Mouse (Mus musculus) thymus, postnatal 10 days (tissue): ENCODE results near the gene Six4.
"Not testable (repeated sequence)": the region's sequence is repeated elsewhere in the genome, so short reads cannot be mapped to it uniquely, and the experiment has no call there.

Experiments
- DNase-seq, 2 experiments: peaks; one replicate each; pipeline ENCODE4 v3.0.0; 2021; ENCODE audit warnings: low spot score in 2 of 2

Gene Six4

DNA sequence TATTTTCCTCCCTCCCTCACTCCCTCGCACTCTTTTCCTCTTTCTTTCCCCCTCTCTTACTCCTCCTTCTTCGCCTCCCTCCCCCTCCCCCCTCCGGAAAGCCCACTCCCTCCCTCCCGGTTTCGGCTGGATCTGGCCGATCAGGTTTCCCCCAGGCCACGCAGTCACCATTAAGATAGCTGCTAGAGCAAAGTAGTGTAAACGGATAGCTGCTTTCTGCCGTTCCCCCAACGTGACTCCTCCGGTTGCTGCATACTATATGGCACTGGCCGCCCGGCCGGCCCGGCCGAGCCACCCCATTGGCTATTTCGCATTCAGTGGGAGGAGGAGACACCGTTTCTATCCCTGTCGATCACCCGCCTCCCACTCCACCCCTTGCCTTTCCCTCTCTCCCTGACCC is at the start of gene Six4:
TSS of gene Six4 (minus strand) at position 261 of the 400 bp plus-strand sequence.
- DNase-seq = no peak

- peak; percentile 8 to 15 for DNase-seq
Observed at GRCm38 (mm10) chr12:73162408-73163181, 49.3 kb upstream of the Six4 start.

GRCm38 (mm10) chr12:73160341-73160740 is 47.1 kb upstream of the Six4 start:
- DNase-seq = no peak

- no peak for DNase-seq
Observed at GRCm38 (mm10) chr12:73154150-73154549, 40.9 kb upstream of the Six4 start.

DNA sequence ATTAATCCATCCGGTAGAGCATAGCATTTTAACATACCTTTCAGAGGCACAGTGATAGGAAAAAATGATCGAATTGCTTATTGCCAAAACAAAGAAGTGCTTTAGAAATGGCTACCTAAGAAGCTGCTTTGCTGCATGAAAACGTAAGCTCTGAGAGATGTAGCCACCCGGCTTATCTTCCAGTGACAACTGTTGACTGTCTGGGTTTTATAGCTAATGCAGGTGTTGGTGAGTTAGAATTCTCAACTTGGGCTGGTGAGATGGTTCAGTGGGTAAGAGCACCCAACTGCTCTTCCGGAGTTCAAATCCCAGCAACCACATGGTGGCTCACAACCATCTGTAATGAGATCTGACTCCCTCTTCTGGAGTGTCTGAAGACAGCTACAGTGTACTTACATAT is 37.8 kb upstream of the Six4 start:
- DNase-seq = not testable (repeated sequence)

DNA sequence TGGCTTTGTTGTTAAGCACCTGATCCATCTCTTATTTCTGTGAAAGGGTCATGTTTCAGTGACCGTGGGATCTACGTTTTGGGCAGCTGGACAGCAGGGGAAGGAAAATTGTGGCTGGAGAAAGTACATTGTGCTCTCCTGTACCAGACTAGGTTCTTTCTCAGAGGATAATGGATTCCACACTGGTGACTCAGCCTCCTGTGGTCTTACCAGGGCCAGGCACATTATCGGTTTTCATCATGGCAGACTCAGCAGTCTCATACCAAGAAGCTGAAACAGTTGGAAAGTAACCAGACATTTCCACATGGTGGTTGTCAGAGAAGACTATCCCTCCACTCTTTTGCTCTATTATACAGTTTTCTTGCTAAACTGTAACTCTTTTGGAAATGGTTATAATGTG is 34.0 kb upstream of the Six4 start:
- no peak for DNase-seq

- no peak for DNase-seq
Observed at GRCm38 (mm10) chr12:73140732-73141131, 27.5 kb upstream of the Six4 start.

DNA sequence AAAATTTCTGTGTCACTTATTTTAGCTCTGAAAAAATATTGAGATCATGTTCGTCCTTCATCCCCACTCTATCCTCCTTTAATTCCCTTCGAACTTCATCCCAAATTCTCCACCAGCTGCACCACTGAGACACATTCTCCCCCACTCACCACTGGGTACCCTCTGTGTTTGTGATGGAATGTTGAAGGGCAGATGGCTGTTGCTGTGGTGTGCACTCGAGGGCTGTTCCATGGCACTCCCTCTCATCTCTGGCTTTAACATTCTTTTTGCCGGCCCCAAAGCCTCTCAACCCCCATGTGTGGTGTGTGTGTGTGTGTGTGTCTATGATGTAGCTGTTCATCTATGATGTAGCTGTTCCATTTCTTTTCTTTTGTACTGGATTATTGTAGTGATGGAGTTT is 12.0 kb upstream of the Six4 start:
- DNase-seq = no peak

DNA sequence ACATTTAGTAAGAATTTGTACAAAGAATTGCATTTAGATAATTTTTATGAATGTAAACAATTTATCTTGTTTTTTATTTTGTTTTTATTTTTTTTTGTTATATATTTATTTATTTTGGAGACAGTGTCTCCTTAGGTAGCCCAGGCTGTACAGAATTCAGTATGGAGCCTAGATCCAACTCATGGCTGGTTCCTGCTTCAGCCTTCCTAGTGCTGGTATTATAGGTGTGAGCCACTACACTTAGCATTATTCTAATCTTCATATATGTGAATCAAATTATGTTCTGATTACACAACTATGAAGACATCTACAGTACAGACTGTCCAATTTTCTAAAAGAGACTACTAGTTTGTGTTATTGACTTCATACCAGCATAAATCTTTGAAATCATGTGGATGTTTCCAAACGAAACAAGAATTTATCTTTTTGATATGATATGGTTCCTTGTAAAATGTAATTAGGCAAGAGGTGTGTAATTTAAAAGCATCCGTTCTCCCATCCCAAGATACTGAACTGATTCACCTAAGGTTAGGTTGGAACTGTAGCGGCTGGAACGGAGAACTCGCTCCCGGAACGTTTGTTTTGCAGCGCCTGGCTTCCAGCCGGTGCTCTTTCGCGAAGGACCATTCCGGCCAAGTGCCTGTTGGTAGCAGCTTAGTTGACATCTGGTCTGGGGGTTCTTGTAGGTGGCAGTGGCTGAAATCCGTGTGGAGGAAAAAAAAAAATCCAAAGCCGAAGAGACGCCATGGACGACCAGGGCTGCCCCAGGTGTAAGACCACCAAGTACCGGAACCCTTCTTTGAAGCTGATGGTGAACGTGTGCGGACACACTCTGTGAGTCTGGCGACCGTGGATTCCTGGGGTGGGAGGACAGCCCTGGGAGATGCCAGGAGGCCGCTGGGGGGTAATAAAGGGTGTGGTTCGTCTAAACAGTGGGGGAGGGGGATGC is 10.1 kb upstream of the Six4 start, which contains the start of gene Mnat1:
TSS of gene Mnat1 (plus strand) at position 625 of the 949 bp plus-strand sequence.
- DNase-seq = peak; percentile 34 to 82

DNA sequence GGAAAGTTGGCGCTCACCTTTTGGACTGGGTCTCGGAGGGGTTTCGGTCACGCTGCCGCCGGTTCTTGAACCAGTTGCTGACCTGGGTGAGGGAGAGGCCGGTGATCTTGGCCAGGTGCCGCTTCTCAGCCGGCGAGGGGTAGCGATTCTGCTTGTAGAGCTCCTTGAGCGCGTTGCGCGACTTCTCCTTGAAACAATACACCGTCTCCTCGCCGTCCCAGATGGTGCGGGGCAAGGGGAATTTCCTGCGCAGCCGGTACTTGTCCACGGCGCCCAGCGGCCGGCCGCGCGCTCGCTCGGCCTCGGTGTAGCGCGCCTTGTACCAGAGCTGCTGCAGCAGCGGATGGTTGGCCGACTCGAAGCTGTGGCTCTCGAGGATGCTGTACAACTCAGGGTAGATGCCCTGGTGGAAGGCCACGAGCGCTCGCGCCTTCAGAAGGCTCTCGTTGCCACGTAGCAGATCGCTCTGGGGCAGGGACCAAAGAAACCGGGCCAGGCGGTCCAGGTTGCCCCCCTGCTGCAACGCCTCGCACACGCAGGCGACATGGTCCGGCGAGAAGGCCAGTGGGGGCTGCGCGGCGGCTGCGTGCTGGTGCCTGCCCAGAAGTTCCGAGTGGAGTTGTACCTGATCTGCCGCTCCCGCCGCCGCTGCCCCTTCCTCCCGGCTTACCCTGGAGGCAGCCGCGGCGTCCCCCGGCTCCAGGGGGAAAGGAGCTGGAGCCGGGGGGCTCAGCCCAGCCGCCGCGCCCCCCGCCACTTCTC is 749 bp downstream of the Six4 start:
- peak in 1 of 2 experiments; percentile 14 for DNase-seq

DNA sequence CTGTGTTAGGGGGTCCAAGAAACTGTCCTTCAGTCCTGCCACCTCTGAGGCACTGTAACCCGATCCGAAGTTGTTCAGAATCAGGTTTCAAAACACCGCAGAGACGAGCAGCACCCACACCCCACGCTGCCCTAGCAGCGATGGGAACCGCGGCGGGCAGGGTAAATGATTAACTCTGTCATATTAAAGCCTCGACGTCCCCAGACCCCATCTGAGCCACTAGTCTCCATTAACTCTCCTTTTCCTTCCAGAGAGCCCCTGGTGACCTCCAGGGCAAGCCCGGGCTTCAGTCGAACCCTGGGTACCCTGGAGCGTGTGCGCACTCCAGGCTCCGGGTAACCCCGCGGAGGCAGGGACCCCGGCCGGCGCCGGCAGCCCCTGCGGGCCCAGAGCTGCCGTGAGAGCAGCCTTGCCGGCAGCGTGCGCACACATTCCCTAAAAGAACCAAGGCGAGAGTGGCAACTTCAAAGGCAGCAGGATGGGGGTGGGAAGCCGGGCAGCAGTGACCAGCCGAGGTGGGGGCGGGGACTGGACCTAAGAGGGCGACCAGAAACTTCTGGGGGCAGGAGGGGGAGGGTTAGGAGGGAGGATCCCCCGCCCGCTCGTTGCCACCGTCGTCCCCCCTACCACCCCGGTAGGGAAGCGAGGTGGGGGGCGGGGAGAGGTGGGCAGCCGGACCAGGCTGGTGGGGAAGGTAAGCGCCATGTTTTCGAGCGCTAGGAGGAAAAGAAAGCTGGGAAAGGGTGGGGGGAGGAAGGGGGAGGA is 1.5 kb downstream of the Six4 start:
- DNase-seq = no peak

DNA sequence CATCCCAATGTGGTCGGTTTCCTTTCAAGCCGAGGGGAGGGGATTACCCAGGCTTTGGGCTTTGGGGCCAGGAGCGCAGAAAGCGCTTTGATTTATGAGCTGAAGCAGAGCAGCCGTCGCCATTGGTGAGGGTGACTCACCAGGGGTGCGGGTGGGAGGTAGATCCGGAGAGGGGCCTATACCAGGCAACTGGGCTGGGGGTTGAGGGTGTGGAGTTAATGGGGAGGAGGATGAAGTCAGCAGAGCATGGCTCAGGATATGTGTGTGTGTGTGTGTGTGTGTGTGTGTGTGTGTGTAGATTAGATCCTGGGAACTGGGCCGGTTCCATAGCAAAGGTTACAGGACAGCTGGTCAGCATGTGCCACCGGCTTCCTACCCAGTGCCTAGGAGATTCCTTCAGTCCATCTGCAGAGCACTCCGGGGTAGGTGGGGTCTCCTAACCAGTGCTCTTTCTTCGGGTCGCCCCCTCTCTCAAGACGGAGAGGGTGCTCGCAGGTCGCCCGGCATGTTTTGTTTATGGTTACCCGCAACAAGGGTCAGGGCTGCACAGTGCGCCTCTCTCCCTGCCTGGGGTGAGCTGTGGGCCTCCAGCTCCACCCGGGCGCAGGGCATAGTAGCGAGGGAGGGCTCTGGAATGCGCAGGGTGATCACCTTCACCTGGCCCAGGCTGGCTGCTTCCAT is 2.7 kb downstream of the Six4 start:
- no peak for DNase-seq

GRCm38 (mm10) chr12:73107821-73108220 is 5.4 kb downstream of the Six4 start:
- DNase-seq = no peak

DNA sequence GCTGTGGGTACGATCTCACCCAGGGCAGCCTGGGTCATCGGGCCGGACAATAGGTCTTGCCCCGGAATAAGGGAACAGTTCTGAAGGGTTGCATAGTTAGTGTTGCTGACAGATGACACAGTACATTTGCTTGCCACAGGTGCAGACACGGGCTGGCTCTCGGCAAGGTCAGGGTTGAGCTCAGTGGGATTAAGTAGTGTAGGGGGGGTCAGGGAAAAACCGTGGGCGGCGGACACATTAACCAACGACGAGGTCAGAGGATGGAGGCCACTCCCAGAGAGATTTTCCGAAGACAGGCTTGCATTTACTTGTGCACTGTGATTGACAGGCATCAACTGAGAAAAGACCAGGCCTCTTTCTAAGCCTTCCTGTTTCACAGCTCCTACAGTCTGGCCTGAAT is 9.5 kb downstream of the Six4 start:
- DNase-seq = no peak

DNA sequence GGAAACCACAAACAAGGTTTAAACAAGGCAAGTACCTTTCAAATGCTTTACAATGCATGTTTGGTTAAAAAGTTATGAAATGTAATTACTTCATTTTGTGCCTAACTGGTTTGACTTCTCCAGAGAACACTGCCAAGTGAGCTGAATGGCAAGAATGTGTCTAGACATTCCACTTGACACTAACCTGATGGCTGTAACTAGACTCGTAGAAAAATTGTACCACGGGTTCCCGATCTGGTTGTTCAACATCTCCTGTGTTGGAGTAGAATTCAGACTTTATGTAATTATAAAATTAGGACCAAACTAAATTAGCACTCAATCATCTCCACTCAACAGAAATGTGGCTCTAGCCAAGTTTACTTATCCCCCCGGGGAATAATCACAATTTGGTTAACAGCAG is 14.7 kb downstream of the Six4 start:
- no peak for DNase-seq

- DNase-seq = not testable (repeated sequence)
Observed at GRCm38 (mm10) chr12:73096177-73096576, 17.1 kb downstream of the Six4 start.

GRCm38 (mm10) chr12:73094605-73095004 is 18.7 kb downstream of the Six4 start:
- DNase-seq = no peak

DNA sequence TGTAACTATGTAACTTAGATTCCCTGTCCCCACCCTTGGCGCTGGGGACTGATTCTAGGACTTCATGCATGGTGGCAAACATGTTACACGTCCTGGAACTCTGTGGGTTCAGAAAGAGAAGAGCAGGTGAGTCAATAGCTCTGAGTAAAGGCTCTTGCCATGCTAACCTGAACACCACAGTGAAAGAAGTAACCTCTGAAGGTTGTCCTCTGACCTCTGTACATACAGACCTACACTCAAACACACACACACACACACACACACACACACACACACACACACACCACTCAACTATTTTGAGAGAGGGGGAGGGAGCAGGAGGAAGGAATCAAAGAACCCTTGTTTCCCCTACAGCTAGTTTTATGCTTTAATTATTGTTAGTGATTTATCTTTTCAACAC is 19.1 kb downstream of the Six4 start:
- no peak for DNase-seq

DNA sequence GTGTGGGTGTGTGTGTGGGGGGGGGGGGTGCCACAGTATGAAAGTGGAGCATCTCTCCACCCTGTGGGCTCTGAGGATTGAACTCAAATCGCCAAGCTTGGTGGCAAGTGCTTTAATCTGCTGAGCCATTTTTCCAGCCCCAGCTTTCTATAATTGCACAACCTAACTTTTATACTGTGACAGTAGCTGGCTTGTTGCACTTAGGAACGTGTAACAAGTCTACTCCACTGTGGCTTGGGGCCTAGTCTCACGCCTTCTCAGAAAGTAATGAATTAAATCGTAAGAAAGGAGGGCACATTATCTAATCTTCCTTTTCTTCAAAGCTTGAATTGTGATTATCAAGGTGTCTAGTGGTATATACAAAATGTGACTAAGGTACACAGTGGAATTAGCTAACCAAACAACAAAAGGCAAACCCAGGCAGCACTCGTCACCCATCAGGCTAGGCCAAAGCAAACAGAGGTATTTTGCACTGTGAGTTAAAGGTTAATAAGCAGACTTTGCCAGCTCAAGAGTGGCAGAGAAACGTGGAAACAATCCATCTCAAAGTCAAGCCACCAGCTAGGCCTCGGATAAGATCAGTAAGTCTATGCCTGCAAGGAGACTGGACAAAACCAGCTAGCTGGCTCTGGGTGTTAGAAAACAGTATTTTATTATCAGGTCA is 22.5 kb downstream of the Six4 start:
- no peak for DNase-seq

- DNase-seq = no peak
Observed at GRCm38 (mm10) chr12:73088911-73089310, 24.3 kb downstream of the Six4 start.
